Mouse (Mus musculus): Measurements from ENCODE around the gene Cat.

The Cat gene

DNA sequence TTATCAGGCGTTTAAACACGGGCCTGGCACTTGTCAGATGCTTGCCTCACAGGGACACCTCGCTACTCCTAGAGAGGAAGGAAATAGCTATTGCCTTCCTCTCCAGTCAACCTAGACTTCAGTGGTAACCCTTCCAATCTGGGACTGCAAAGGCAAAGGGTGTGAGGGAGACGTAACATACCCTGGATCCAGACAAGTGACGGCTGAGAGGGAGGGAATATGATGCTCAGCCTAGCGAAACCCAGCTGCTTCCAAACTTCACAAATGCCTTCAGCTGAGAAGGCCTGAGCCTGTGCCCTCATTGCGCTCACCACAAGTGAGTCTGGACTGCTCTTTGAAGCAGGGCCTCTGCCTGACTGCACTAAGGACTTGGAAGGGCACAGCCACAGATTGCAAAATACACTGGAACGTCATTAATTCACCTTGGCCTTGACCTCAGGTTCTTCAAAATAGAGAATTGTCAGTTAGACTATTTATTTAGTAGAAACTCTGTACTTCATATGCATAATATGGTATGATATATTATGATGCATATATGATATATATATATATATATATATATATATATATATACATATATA lies 52.2 kb downstream of the Cat start:
- no peak for DNase-seq

DNA sequence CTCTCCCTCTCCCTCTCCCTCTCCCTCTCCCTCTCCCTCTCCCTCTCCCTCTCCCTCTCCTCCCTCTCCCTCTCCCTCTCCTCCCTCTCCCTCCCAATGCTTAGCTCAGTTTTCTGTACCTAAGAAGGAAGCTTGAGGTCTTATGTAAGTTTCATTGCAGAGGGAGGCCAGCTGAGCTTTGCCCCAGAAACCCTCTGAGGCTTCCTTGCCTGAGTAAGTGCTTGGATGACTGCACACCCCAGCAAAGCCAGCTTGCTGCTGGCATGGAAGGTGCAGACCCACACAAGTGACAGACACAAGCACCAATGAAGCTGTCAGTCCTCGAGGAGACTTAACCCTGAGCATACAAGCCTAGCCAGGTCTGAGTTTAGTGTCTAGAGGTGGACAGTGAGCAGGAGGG lies 54.2 kb downstream of the Cat start:
- DNase-seq, result peak; percentile 75

DNA sequence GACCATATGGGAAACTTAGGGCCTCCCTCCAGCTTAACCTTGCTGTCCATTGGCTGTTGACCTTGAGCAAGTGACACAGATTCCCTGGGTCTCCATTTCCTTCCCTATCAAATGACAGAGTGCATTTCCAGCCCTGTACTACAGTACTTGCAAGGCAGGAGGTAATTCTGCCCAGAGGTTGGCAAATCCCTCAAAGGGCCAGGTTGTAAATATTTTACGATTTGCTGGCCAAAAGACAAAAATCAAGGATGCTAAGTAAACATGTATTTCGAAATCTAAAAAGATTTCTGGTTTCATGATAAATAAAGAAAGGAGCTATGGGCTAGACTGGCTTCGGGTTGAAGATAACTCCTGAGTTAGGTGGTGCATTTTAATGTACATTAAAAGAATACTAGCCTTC lies 56.6 kb downstream of the Cat start:
- DNase-seq, result no peak

DNA sequence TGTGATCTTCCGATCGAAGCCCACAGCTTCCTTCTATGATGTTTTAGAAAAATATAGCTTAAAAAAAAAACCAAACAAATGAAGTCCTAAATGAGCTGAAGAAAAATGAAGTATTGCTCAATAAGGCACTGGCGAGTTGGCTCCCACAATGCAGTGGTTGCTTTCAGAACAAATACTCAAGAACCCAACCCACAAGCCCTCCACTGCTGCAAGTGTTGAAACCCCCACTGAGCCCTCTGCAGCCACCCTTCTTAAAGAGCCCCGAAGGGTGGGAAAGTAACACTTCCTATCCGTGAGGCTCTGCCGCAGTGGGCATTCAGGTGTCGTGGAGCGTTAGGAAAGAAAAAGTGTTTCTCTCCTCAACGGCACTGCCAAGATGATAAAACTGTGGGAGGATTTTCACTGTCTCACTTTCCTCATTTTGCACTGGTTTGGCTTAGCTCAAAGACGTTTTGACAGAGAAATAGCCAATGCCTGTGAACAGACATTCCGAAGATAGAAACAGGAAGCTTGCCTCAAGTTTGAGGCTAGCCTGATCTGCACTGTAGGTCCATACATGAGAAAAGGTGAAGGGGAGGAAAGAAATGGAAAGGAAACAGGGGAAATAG lies 59.4 kb downstream of the Cat start:
- no peak for DNase-seq

DNA sequence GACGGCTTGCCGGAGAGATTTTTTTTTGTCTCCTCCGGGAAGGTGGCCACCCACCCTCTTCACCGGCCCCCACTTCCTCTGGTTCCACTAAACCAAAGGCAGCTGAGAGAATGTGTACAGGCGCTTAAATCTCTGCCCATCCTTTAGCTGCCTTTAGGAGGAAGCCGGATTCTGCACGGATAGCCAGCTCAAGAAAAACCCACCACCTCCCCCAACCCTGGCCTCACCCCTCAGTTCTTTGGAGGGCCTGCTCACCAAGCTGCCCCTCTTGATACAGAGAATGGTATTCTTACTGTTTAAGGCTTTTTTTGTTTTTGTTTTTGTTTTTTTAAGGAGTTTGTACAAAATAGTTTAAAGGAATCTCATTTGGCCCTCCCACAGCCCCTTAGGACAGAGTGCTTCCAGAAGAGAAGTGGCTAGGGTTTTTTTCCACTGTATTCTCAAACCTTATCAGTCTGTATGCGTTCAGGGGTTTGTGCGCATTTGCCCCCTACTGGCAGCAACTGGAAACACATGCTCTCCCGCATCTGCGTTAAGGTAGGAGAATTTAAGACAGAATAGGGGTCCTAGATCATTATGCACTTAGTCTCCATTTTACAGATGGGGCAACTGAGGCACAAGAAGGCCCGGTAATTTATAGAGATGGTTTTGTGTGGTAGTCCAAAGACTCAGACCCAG lies 60.5 kb downstream of the Cat start:
- DNase-seq, result peak; percentile 60

DNA sequence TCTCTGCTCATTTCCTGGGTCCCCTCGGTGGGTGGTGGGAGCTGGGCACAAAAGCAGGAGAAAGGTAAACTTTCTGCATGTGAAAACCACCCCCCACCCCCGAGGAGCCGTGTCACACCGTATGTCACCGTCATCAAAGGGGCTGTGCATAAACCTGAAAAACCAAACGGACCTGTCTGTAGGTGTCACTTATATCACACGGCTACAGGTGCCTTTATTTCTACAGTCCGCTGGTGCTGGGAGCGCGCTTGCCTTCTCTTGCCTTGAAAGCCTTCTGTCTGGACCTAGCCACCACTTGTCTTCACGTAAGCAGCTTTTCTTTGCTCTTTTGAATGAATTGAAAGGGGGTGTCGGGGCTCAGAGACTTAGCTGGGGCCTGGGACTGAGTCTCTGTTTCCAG lies 61.1 kb downstream of the Cat start:
- no peak for DNase-seq

DNA sequence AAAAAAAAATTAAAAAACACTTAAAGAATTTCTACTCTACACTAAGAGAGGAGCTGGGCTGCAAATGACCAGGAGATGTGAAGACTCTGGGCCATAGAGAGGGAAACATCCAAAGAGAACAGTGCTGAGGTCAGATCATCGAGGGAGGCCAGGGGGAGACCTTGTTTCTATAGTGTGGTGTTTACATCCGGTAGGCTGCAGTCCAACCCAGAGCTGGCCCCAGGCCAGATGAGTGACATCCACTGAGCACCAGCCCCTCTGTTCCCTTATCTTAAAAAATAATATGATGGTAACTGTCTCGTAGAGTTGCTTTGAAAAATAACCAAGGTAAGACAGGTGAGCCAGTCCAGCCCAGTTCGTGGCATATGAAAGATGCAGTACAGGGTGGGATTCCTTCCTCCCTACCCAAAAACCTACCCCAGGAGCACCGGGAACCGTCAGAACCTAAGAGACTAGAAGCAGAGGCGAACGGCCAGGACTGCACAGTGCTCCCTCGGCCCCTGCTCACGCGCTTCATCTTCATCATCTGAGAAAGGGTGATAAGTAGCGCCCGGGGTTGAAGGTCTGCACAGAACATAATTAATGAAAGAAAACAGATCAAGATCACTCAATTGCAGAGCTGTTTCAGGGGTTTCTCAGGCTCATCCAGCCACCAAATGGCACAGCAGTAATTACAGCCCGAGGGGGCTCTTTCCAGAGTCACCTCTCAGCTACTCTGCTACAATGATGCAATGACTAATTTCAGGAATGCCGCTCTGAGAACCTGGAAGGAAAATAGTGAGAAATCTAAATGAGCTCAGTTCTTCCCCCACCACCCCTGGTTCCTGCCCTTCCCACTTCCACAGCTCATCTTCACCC lies 64.1 kb downstream of the Cat start:
- no peak for DNase-seq

DNA sequence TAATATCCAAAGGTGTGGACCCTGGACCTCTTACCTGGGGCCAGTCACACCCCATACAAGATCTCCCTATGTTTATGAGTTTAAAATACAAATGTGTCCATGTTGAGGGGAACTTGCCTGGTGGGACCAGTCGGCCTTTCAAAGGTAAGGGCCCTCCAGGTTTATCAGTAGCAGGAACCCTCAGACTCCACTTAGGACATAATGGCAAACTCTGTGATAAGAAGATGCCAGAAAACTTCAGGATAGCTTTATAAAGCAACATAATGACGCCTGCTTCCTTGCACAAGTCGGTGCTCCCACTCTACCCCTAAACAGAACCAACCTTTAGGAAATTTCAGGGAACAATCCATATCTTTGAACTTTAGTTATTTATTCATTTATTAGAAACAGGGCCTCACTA lies 69.2 kb downstream of the Cat start:
- no peak for DNase-seq

DNA sequence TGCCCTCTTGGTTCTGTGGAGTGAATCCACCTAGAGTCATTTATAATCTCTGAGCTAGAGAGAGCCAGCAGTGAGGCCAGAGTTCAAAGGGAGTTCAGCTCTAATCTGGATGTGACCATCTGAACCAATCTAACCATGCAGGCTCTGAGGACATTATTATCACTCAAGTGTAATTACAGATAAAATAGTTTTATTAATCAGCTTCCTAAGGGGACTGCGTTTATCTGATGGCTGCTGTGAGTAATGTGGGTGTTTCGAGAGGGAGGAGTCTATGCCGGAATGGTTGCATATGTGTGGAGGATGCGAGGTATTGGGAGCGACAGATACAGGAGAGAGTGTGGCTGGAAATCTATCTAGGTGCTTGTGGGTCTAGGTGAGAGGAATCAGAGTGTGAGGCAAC lies 71.6 kb downstream of the Cat start:
- DNase-seq, result no peak

DNA sequence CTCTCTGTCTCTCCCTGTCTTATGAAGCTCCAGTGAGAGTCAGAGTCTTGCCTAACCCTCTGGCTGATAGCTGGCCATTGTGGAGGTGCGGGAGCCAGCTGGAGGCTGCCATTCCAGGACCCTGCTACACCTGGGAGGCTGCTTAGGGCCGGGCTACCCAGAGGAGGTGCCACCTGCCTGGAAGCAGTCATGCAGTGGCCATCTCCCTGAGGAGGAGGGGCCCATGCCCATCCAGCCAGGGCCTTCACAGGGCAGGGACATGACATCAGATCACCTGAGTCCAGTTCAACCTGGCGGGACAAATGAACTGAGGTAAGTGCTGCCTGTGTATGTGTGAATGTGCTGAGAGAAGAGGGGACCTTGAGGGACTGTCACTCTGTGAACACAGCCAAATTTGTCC lies 73.1 kb downstream of the Cat start:
- no peak for DNase-seq

DNA sequence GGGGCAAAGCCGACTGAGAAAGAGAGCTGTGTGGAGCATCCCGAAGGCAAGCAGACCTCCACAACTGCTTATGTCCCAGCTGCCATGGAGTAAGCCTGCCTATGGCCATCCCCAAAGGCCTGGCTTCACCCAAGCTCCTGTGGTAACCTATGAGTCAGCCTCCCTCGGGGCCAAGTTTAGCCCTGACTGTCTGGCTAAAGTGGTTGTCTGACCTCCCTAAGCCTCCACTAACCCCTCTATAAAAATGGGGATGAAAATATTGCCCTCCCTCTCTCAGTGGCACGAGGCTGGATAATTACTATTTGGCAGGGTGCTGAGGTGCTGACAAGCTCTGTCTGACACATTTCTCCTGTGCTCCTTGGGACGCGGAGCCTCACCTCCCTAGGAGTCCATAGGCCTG lies 73.6 kb downstream of the Cat start, which contains the start of gene Elf5:
Elf5 (plus strand) TSS at position 341 of the 400 bp plus-strand sequence.
- DNase-seq, result no peak

DNA sequence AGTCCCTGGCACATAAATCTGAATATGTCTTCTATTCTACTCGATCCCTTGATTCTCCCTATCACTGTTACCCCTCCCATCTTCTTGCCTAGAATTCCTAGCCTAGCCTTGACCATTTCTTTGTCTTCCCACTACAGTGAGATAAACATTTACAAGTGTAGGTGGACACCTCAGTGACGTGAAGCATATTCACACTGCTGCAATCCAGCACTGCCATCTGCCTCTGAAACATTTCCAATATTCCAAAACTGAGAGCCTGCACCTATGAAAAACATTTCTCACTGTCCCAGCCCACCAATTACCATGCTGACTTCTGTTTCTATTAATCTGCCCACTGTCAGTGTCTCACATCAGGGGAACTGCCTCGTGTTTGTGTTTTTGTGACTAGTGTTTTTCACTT lies 78.7 kb downstream of the Cat start:
- DNase-seq, result no peak
